Mouse (Mus musculus) midbrain, embryonic 14.5 days (tissue): Measurements from ENCODE around the gene Grin2a. TPM values are rescaled to one million over a fixed set of nuclear protein-coding genes. Genes with fewer than 3 reads are reported as not detected.

Experiments used
- ATAC-seq: fragments of 200-750 bp; cut with Nextera tagmentation; 2 replicates; pipeline ENCODE4 v1.8.0; 2017; ENCODE audit warnings: moderate number of reproducible peaks, moderate library complexity; ENCODE audit not compliant: low FRiP score, low TSS enrichment
- DNase-seq: peaks from one replicate; pipeline ENCODE4 v3.0.0-alpha.2; 2015
- H3K27ac ChIP-seq: fragments of 300-500 bp; sonication (generic); replicated peaks from 2 replicates; pipeline ENCODE4 v1.5.1; 2014; ENCODE audit warnings: mild to moderate bottlenecking, low read depth, low read length, moderate library complexity
- H3K27me3 ChIP-seq: fragments of 300-500 bp; sonication (generic); 2 replicates; pipeline ENCODE4 v1.6.1; 2014; ENCODE audit warnings: low read length, control low read depth, mixed read lengths; ENCODE audit not compliant: control insufficient read depth, insufficient read depth
- H3K36me3 ChIP-seq: fragments of 300-500 bp; sonication (generic); 2 replicates; pipeline ENCODE4 v1.6.1; 2014; ENCODE audit warnings: low read length, control low read depth; ENCODE audit not compliant: control insufficient read depth, insufficient read depth
- H3K4me1 ChIP-seq: fragments of 300-500 bp; sonication (generic); 2 replicates; pipeline ENCODE4 v1.6.1; 2014; ENCODE audit warnings: mild to moderate bottlenecking, antibody characterized with exemption, low read length, control low read depth; ENCODE audit not compliant: control insufficient read depth, insufficient read depth
- H3K4me2 ChIP-seq: fragments of 300-500 bp; sonication (generic); 2 replicates; pipeline ENCODE4 v1.6.1; 2014; ENCODE audit warnings: mild to moderate bottlenecking, low read length, moderate library complexity
- H3K4me3 ChIP-seq: fragments of 300-500 bp; sonication (generic); replicated peaks from 2 replicates; pipeline ENCODE4 v1.5.1; 2014; ENCODE audit warnings: low read depth, low read length
- H3K9ac ChIP-seq: fragments of 300-500 bp; sonication (generic); replicated peaks from 2 replicates; pipeline ENCODE4 v1.6.1; 2014; ENCODE audit warnings: mild to moderate bottlenecking, low read length, moderate library complexity
- H3K9me3 ChIP-seq: fragments of 300-500 bp; sonication (generic); 2 replicates; pipeline ENCODE4 v1.6.1; 2016; ENCODE audit warnings: low read length, control low read depth, mixed read lengths; ENCODE audit not compliant: control insufficient read depth
- WGBS: fragments of 180-500 bp; shearing (Covaris S2); extraction: QIAGEN DNeasy Blood & Tissue Kit; methylation state at CpG from one replicate; pipeline ENCODE4 v1.1.7; 2014; 5-methylcytosine and 5-hydroxymethylcytosine counted together
- polyA plus RNA-seq: library from polyadenylated mRNA; unstranded; fragments of >200 nt; fragmentation: Nextera tagmentation; extraction: Ambion mirVana; gene quantifications from 2 replicates; pipeline ENCODE4 v1.2.1, GENCODE M21; 2014

The Grin2a gene
- polyA plus RNA-seq, 1 experiment from 2014 or later: 2.4 TPM

GRCm38 (mm10) chr16:9535196-9535595, 460.2 kb downstream of the Grin2a start:
- 96% methylated on average over 5 of the region's 5 CpGs for WGBS
- Histone ChIP-seq H3K4me3 (no peak overlapping the region), H3K36me3 (no peaks in the 10 kb centered on the region), H3K27me3 (0 out of 2 replicates have a peak, but pooled peaks cover 2% of the 10 kb centered on the region), H3K4me1 (peaks cover 20% of the 10 kb centered on the region), H3K9me3 (no peaks in the 10 kb centered on the region), H3K27ac (no peak overlapping the region), H3K4me2 (no peak overlapping the region), H3K9ac (no peak overlapping the region)
- DNase-seq (no peak), ATAC-seq (no peak)

- no peak overlapping the region for H3K4me2 ChIP-seq
- peaks cover 20% of the 10 kb centered on the region for H3K4me1 ChIP-seq
- no peak overlapping the region for H3K9ac ChIP-seq
- no peak overlapping the region for H3K4me3 ChIP-seq
- H3K9me3 ChIP-seq: no peaks in the 10 kb centered on the region
- H3K36me3 ChIP-seq: no peaks in the 10 kb centered on the region
- 5% methylated on average over 9 of the region's 9 CpGs for WGBS
- ATAC-seq (peak; percentile 77), DNase-seq (peak; percentile 86)
- peak overlapping the region; percentile 47 for H3K27ac ChIP-seq
- H3K27me3 ChIP-seq: 0 out of 2 replicates have a peak, but pooled peaks cover 2% of the 10 kb centered on the region
Measured at GRCm38 (mm10) chr16:9533564-9534332, 461.6 kb downstream of the Grin2a start.

- Histone ChIP-seq H3K4me2 (no peak overlapping the region), H3K9ac (no peak overlapping the region), H3K4me1 (peaks cover 20% of the 10 kb centered on the region), H3K36me3 (no peaks in the 10 kb centered on the region), H3K4me3 (no peak overlapping the region), H3K9me3 (no peaks in the 10 kb centered on the region), H3K27ac (no peak overlapping the region; the same call in 1 of the 2 replicates), H3K27me3 (0 out of 2 replicates have a peak, but pooled peaks cover 2% of the 10 kb centered on the region)
- DNase-seq (peak; percentile 40), ATAC-seq (0 out of 2 replicates have a peak, but pooled peaks have one; percentile 17)
- WGBS: 22% methylated on average over 6 of the region's 6 CpGs
Measured at GRCm38 (mm10) chr16:9532843-9533532, 462.4 kb downstream of the Grin2a start.

GRCm38 (mm10) chr16:9527214-9527613, 468.1 kb downstream of the Grin2a start:
- no peak for DNase-seq
- no peak for ATAC-seq
- WGBS: 81% methylated on average over 5 of the region's 5 CpGs

GRCm38 (mm10) chr16:9523314-9523713, 472.0 kb downstream of the Grin2a start:
- no peak overlapping the region for H3K4me2 ChIP-seq
- DNase-seq (no peak), ATAC-seq (no peak)
- no peaks in the 10 kb centered on the region for H3K36me3 ChIP-seq
- H3K27ac ChIP-seq: no peak overlapping the region
- no peak overlapping the region for H3K4me3 ChIP-seq
- H3K4me1 ChIP-seq: no peaks in the 10 kb centered on the region
- no peaks in the 10 kb centered on the region for H3K9me3 ChIP-seq
- no peaks in the 10 kb centered on the region for H3K27me3 ChIP-seq
- H3K9ac ChIP-seq: no peak overlapping the region

More at GRCm38 (mm10) chr16:9527214-9527613, 468.1 kb downstream of the Grin2a start:
- Histone ChIP-seq H3K4me2 (no peak overlapping the region), H3K9me3 (no peaks in the 10 kb centered on the region), H3K27me3 (0 out of 2 replicates have a peak, but pooled peaks cover 2% of the 10 kb centered on the region), H3K27ac (no peak overlapping the region), H3K9ac (no peak overlapping the region), H3K4me3 (no peak overlapping the region), H3K36me3 (no peaks in the 10 kb centered on the region), H3K4me1 (no peaks in the 10 kb centered on the region)

Other genes starting within 250 kb of the Grin2a start
- gene Rpl39l, start 174.7 kb upstream of the Grin2a start, polyA plus RNA-seq: 0.29 TPM in 1 of 2 replicates, not detected in the other
- 0.11 TPM in 1 of 2 replicates, not detected in the other for gene Atf7ip2, start 197.2 kb upstream of the Grin2a start, polyA plus RNA-seq